Mouse (Mus musculus) kidney, postnatal 0 days (tissue): ENCODE measurements at regions not wholly inside any gene's neighbourhood (a gene's known extent, or its start where the extent isn't known, plus 50 kb on each side); places are given as distances from the start of the nearest gene placed in this dataset.

Source experiments
- ATAC-seq: fragments of 200-750 bp; cut with Nextera tagmentation; replicated peaks from 2 replicates; pipeline ENCODE4 v1.8.0; 2017; ENCODE audit warnings: low read depth, moderate number of reproducible peaks, moderate TSS enrichment, moderate library complexity; ENCODE audit not compliant: low FRiP score
- DNase-seq: peaks from one replicate; pipeline ENCODE4 v3.0.0-alpha.2; 2016; ENCODE audit warnings: low spot score
- H3K27ac ChIP-seq: fragments of 300-500 bp; sonication (generic); 2 replicates; pipeline ENCODE4 v1.5.1; 2014; ENCODE audit warnings: mild to moderate bottlenecking
- H3K27me3 ChIP-seq: fragments of 300-500 bp; sonication (generic); 2 replicates; pipeline ENCODE4 v1.6.1; 2014; ENCODE audit warnings: low read length, mixed read lengths; ENCODE audit not compliant: insufficient read depth
- H3K36me3 ChIP-seq: fragments of 300-500 bp; sonication (generic); 2 replicates; pipeline ENCODE4 v1.6.1; 2014; ENCODE audit warnings: low read length, mixed read lengths; ENCODE audit not compliant: insufficient read depth
- H3K4me1 ChIP-seq: fragments of 300-500 bp; sonication (generic); replicated peaks from 2 replicates; pipeline ENCODE4 v1.6.1; 2014; ENCODE audit warnings: antibody characterized with exemption, low read length, mixed read lengths; ENCODE audit not compliant: insufficient read depth
- H3K4me2 ChIP-seq: fragments of 300-500 bp; sonication (generic); 2 replicates; pipeline ENCODE4 v1.6.1; 2014; ENCODE audit warnings: mild to moderate bottlenecking, low read length, moderate library complexity, mixed read lengths
- H3K4me3 ChIP-seq: fragments of 300-500 bp; sonication (generic); replicated peaks from 2 replicates; pipeline ENCODE4 v1.5.1; 2014; ENCODE audit warnings: low read depth, low read length
- H3K9ac ChIP-seq: fragments of 300-500 bp; sonication (generic); 2 replicates; pipeline ENCODE4 v1.6.1; 2014; ENCODE audit warnings: low read depth, low read length
- H3K9me3 ChIP-seq: fragments of 300-500 bp; sonication (generic); replicated peaks from 2 replicates; pipeline ENCODE4 v1.6.1; 2016; ENCODE audit warnings: low read length, inconsistent platforms, mixed read lengths
- CTCF ChIP-seq: IDR thresholded peaks from 2 replicates; pipeline ENCODE4 v1.5.1; 2016; ENCODE audit warnings: antibody characterized with exemption, low read depth, mild to moderate bottlenecking, moderate library complexity
- WGBS: fragments of 180-500 bp; shearing (Covaris S2); extraction: QIAGEN DNeasy Blood & Tissue Kit; methylation state at CpG from one replicate; pipeline ENCODE4 v1.1.7; 2014; 5-methylcytosine and 5-hydroxymethylcytosine counted together

DNA sequence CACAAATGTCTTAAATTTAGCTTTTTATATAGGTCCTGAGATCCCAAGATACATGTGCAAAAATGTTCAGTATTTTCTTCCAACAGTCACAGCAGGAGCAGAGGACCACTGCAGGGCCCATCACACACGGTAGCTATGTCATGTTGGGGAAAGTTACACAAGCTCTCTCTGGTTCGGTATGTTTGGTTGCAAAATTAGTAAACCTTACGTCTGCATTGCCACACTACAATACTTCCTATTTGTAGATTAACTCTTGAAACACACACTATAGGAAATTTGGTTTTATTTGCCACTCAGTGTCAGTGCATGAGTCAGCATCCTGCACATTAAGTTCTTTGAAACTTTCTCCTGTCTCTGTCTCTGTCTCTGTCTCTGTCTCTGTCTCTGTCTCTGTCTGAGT, 82.0 kb downstream of the Cth start:
- no peak overlapping the region for H3K27ac ChIP-seq
- TF ChIP-seq CTCF: no peak
- no peak for DNase-seq
- H3K4me3 ChIP-seq: no peak overlapping the region
- WGBS: 84% methylated on average over 3 of the region's 3 CpGs
- no peak for ATAC-seq
- no peaks in the 10 kb centered on the region for H3K36me3 ChIP-seq
- no peak overlapping the region for H3K4me2 ChIP-seq
- H3K9ac ChIP-seq: no peak overlapping the region
- no peaks in the 10 kb centered on the region for H3K9me3 ChIP-seq
- H3K27me3 ChIP-seq: no peaks in the 10 kb centered on the region
- no peaks in the 10 kb centered on the region for H3K4me1 ChIP-seq

DNA sequence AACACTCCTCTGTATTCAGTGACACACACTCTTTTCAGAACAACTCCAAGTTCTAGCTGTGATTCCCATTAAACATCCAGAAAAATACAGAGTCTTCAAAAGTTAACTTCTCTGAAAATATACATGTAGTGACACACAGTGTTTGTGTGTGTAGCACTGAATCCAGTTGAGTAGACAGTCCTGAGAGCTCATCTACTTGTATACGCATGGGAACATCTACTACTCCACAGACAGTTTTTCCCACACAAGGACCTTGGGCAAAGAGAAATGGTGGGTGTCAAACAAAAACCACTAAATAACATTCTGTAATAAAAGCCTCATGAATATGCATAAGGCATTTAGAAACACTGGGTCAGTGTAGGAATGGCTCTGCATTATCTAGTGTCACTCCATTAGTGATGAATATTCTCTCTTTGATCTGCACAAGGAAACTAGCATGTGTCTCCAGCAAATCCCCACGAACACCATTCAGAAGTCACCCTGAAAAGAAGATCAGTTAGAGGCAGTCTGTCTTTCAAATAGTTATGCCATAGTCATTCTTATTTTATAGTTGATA, 83.6 kb downstream of the Cth start:
- H3K27ac ChIP-seq: no peak overlapping the region

DNA sequence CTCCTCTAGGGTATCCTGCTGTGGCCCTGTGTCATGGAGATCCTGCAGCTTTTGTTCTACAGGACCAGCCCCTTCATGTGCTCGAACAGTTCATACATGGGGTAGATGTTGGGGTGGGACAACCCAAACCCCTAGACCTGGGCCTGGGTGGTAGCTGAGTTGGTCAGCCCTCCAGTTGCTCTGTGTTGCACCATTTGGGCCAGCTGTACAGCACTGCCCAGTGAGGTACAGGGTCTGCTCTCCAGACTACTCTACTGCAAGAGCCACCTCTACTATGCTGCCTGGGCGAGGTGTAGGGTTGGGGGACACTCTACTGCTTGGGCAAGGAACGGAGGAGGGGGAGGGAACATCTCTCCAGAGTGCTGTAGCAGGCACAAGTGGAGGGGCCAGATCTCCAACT, 120.6 kb downstream of the Cth start:
- H3K4me1 ChIP-seq: no peaks in the 10 kb centered on the region
- no peaks in the 10 kb centered on the region for H3K27me3 ChIP-seq
- no peak for ATAC-seq
- H3K27ac ChIP-seq: no peak overlapping the region
- H3K9ac ChIP-seq: no peak overlapping the region
- no peak for DNase-seq
- whole genome bisulfite sequencing: 81% methylated on average over 3 of the region's 3 CpGs
- no peaks in the 10 kb centered on the region for H3K9me3 ChIP-seq
- H3K4me2 ChIP-seq: no peak overlapping the region
- TF ChIP-seq CTCF: no peak
- no peak overlapping the region for H3K4me3 ChIP-seq
- no peaks in the 10 kb centered on the region for H3K36me3 ChIP-seq

More for the DNA sequence above, 83.6 kb downstream of the Cth start:
- Histone ChIP-seq H3K27me3 (no peaks in the 10 kb centered on the region), H3K4me1 (no peaks in the 10 kb centered on the region), H3K4me3 (no peak overlapping the region), H3K9me3 (no peaks in the 10 kb centered on the region), H3K36me3 (no peaks in the 10 kb centered on the region), H3K9ac (no peak overlapping the region), H3K4me2 (no peak overlapping the region)
- ATAC-seq (no peak), DNase-seq (no peak)
- 70% methylated on average over 2 of the region's 2 CpGs for WGBS
- no peak for TF ChIP-seq CTCF

DNA sequence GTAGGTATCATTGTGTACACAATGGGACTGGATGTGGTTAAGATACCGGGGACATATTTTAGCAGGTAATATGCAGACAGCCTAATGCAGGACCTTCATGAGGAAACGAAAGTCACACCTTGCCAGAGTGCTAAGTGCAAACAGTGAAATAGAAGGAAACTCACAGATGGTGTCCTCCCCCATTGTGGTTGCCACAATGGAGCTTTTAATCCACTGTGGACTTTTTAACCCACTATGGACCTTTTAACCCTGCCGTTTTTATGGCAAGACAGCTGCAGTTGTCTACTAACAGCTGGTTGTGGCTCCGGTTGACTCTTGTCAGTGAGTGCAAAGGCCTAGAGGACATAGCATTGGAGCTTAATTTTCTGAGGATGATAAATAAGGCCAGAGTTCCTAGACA, 121.5 kb downstream of the Cth start:
- Histone ChIP-seq H3K36me3 (no peaks in the 10 kb centered on the region), H3K4me2 (no peak overlapping the region), H3K9ac (no peak overlapping the region), H3K27ac (no peak overlapping the region), H3K4me3 (no peak overlapping the region), H3K4me1 (no peaks in the 10 kb centered on the region), H3K9me3 (no peaks in the 10 kb centered on the region), H3K27me3 (no peaks in the 10 kb centered on the region)
- no peak for ATAC-seq
- 54% methylated on average over 4 of the region's 4 CpGs for WGBS
- no peak for TF ChIP-seq CTCF
- DNase-seq: no peak

DNA sequence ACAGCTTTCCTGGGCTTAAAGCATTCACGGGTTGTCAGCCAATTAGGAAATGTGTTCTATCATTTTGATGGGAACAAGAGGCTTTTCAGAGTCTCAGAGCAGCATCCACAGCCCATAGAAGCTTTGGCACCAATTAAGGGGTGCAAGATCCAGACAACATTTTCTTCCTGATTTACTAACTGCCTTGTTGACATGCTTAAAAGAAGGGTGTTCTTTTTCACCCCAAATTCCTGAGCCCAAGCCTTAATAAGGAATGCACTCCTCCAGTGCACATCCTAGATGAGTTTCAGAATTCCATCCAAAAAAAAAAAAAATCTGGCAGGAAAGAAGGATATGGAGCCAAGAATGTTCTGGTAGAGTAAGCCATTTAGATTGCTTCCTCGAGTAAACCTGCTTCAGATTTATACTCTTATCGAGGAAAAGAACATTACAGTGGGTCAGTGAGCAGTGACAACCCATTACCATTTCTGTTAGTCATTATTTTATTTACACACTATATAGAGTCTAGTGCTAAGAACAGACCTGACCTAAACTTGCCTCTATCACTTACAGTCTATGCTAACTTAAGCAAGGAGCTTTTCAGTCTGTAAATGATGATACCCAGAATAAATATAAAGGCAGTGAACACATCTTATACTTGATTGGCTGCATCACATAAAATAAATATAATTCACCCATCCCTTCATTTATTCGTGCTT, 137.2 kb downstream of the Cth start:
- Histone ChIP-seq H3K9ac (no peak overlapping the region), H3K4me2 (no peak overlapping the region), H3K36me3 (no peaks in the 10 kb centered on the region), H3K4me3 (no peak overlapping the region), H3K9me3 (no peaks in the 10 kb centered on the region), H3K27ac (no peak overlapping the region), H3K4me1 (no peaks in the 10 kb centered on the region), H3K27me3 (no peaks in the 10 kb centered on the region)
- ATAC-seq (peak; percentile 73), DNase-seq (peak; percentile 54)
- WGBS: 36% methylated on average over 4 of the region's 4 CpGs
- TF ChIP-seq CTCF: no peak

DNA sequence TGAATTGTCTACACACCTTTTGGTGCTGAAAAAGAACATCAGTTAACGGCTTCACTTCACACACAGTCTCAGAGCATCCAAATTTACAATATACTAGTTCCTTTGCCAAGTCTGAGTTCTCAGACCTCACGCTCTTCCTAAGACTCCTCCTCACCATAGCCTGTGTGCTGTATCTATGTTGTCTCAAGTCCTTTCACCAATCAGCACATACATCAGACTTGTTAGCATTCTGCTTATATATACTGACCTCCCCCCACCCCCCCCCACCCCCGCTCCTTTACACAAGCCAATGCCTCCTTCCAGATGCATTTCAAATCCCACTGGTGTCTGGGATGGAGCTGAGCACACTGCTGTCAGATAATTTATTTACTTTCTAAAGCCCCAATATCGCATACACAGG, 143.8 kb downstream of the Cth start:
- no peak for TF ChIP-seq CTCF
- WGBS: 56% methylated on average over 4 of the region's 4 CpGs
- no peak for ATAC-seq
- H3K4me2 ChIP-seq: no peak overlapping the region
- no peaks in the 10 kb centered on the region for H3K36me3 ChIP-seq
- no peak overlapping the region for H3K9ac ChIP-seq
- H3K4me3 ChIP-seq: no peak overlapping the region
- no peak overlapping the region for H3K27ac ChIP-seq
- H3K9me3 ChIP-seq: no peaks in the 10 kb centered on the region
- no peaks in the 10 kb centered on the region for H3K27me3 ChIP-seq
- DNase-seq: no peak
- no peaks in the 10 kb centered on the region for H3K4me1 ChIP-seq

DNA sequence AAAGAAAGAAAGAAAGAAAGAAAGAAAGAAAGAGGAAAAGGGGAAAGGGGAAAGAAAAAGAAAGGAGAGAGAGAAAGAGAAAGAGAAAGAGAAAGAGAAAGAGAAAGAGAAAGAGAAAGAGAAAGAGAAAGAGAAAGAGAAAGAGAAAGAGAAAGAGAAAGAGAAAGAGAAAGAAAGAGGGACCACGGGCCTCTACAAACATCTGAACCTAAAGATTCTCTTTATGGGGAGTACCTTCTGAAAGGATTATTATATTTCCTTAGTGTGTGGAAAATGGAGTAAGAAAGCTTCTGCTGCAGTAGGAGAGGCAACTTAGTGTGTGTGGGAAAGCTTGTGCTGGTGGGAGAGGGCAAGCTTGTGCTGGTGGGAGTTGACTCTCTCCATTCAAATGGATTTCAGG, 147.1 kb downstream of the Cth start:
- Histone ChIP-seq H3K36me3 (no peaks in the 10 kb centered on the region), H3K9me3 (no peaks in the 10 kb centered on the region), H3K9ac (no peak overlapping the region), H3K27me3 (no peaks in the 10 kb centered on the region), H3K4me3 (no peak overlapping the region), H3K4me1 (no peaks in the 10 kb centered on the region), H3K27ac (no peak overlapping the region), H3K4me2 (no peak overlapping the region)
- WGBS: 92% methylated on average over 1 of the region's 1 CpGs
- ATAC-seq: no peak
- TF ChIP-seq CTCF: no peak
- no peak for DNase-seq
